Mouse (Mus musculus): ENCODE measurements around the gene Dnaaf3.

The Dnaaf3 gene

GRCm38 (mm10) chr7:4521231-4522003 lies 10.8 kb downstream of the Dnaaf3 start:
- no peak for DNase-seq

- no peak for DNase-seq
Measured at GRCm38 (mm10) chr7:4518487-4518886, 13.8 kb downstream of the Dnaaf3 start.

GRCm38 (mm10) chr7:4516332-4517050 lies 15.8 kb downstream of the Dnaaf3 start, which contains the start of gene Tnnt1:
Gene Tnnt1 (minus strand): TSS chr7:4516382.
- no peak for DNase-seq

GRCm38 (mm10) chr7:4515853-4516252 lies 16.4 kb downstream of the Dnaaf3 start:
- no peak for DNase-seq

- DNase-seq = peak; percentile 68
Measured at GRCm38 (mm10) chr7:4513829-4514712, 18.2 kb downstream of the Dnaaf3 start.

- peak; percentile 56 for DNase-seq
Measured at GRCm38 (mm10) chr7:4513236-4513635, 19.0 kb downstream of the Dnaaf3 start.

- no peak for DNase-seq
Measured at GRCm38 (mm10) chr7:4511489-4512224, 20.6 kb downstream of the Dnaaf3 start.

GRCm38 (mm10) chr7:4509863-4510608 lies 22.2 kb downstream of the Dnaaf3 start:
- peak; percentile 86 for DNase-seq

- DNase-seq = no peak
Measured at GRCm38 (mm10) chr7:4508739-4509116, 23.5 kb downstream of the Dnaaf3 start.

GRCm38 (mm10) chr7:4508062-4508738 lies 24.1 kb downstream of the Dnaaf3 start:
- DNase-seq = no peak

GRCm38 (mm10) chr7:4507220-4507619 lies 25.0 kb downstream of the Dnaaf3 start:
- no peak for DNase-seq

- no peak for DNase-seq
Measured at GRCm38 (mm10) chr7:4504646-4505435, 27.4 kb downstream of the Dnaaf3 start.

GRCm38 (mm10) chr7:4503858-4504257 lies 28.4 kb downstream of the Dnaaf3 start:
- DNase-seq = no peak

- DNase-seq = no peak
Measured at GRCm38 (mm10) chr7:4503100-4503499, 29.2 kb downstream of the Dnaaf3 start.

GRCm38 (mm10) chr7:4502421-4503090 lies 29.7 kb downstream of the Dnaaf3 start:
- DNase-seq = no peak

GRCm38 (mm10) chr7:4501558-4502397 lies 30.5 kb downstream of the Dnaaf3 start, which contains the start of gene Ppp1r12c:
Gene Ppp1r12c (minus strand): TSS chr7:4501680.
- DNase-seq = peak; percentile 98

- peak; percentile 66 for DNase-seq
Measured at GRCm38 (mm10) chr7:4500892-4501471, 31.3 kb downstream of the Dnaaf3 start.

GRCm38 (mm10) chr7:4499034-4499433 lies 33.2 kb downstream of the Dnaaf3 start:
- DNase-seq = no peak
